10 mouse cellular contexts compared by ENCODE assay signal in the genomic region with DNA sequence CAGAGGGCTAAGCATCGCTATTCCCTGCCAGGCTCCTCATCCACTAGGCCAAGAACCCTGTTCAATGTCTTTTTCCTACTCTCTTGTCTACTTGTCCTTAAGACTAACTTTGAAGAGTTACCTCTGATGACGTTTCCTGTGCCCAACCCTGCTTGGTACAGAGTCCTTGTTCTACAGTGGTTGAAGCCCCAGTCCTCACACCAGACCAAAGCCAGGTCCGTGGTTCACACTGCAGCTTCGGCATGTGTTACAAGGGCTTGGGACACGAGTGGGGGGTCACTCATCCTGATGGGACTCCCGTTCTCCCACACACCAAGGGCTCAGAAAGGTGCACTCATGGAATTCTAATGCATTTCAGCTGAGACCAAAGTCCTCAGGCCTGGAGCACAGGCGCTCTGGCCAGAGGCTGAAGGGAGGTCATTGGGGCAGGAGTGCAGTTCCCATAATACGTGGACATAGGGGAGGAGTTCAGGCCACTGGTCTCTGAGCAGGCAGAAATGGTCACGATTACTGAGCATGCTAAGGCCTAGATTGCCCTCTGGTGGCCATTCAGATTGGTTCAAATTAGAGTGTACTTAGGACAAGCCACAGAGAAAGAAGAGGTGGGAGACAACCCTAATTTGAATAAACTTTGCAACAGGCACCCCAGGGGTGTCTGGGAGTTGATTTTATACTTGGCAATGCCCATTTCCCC.
DNase-seq lines count a peak whose midpoint lies in the region; ATAC-seq lines count a peak whose summit lies in the region.
"Had no signal": no experiment of that assay in that cellular context is flagged by ENCODE, and none has a peak within 500 bp of the region (broad histone marks: within the 10 kb centered on the region; RNA-seq: fewer than 3 reads in every experiment).

No protein-coding gene starts in this region.

- H3K4me1 ChIP-seq in midbrain, embryonic 15.5 days = peaks cover 4% of the 10 kb centered on the region; the same call in 1 of the 2 replicates
- H3K4me1 ChIP-seq in midbrain, embryonic 13.5 days (replicated peaks) = peaks cover 5% of the 10 kb centered on the region; the same call in 1 of the 2 replicates
- no peaks in the 10 kb centered on the region for H3K4me1 ChIP-seq in liver, embryonic 15.5 days (replicated peaks)
- H3K4me1 ChIP-seq: heart, embryonic 15.5 days had no signal

- H3K9ac ChIP-seq in midbrain, embryonic 15.5 days = no peak overlapping the region
- H3K9ac ChIP-seq in midbrain, embryonic 13.5 days (replicated peaks) = no peak overlapping the region
- H3K9ac ChIP-seq in liver, embryonic 15.5 days = no peak overlapping the region
- H3K9ac ChIP-seq: heart, embryonic 15.5 days had no signal

- H3K4me3 ChIP-seq in midbrain, embryonic 15.5 days = no peak overlapping the region
- no peak overlapping the region for H3K4me3 ChIP-seq in midbrain, embryonic 13.5 days (replicated peaks)
- H3K4me3 ChIP-seq in liver, embryonic 15.5 days (replicated peaks) = no peak overlapping the region
- H3K4me3 ChIP-seq: heart, embryonic 15.5 days; myocyte had no signal

- H3K27ac ChIP-seq in midbrain, embryonic 15.5 days = no peak overlapping the region
- H3K27ac ChIP-seq in midbrain, embryonic 13.5 days = no peak overlapping the region
- no peak overlapping the region for H3K27ac ChIP-seq in liver, embryonic 15.5 days (replicated peaks)
- H3K27ac ChIP-seq: heart, embryonic 15.5 days had no signal

- peak; percentile 31 for DNase-seq in cerebellum, adult 9-10 months
- no peak for DNase-seq in cerebellum, adult 11 months
- peak; percentile 24 for DNase-seq in embryo, embryonic 9.5 days (ENCODE audit: extremely low spot score)
- no peak for DNase-seq in Muller cell, postnatal 12 days (ENCODE audit: inconsistent ontology term)
- no peak for DNase-seq in ovary, postnatal 36 days (ENCODE audit: low spot score)

- no peaks in the 10 kb centered on the region for H3K36me3 ChIP-seq in midbrain, embryonic 15.5 days (replicated peaks)
- no peaks in the 10 kb centered on the region for H3K36me3 ChIP-seq in midbrain, embryonic 13.5 days
- no peaks in the 10 kb centered on the region for H3K36me3 ChIP-seq in liver, embryonic 15.5 days (replicated peaks)
- H3K36me3 ChIP-seq: heart, embryonic 15.5 days had no signal

- no peaks in the 10 kb centered on the region for H3K27me3 ChIP-seq in midbrain, embryonic 15.5 days (replicated peaks)
- no peaks in the 10 kb centered on the region for H3K27me3 ChIP-seq in midbrain, embryonic 13.5 days
- H3K27me3 ChIP-seq in liver, embryonic 15.5 days = no peaks in the 10 kb centered on the region
- H3K27me3 ChIP-seq: heart, embryonic 15.5 days had no signal

- peak; percentile 27; the same call in 1 of the 2 replicates for ATAC-seq in midbrain, embryonic 15.5 days (replicated peaks)
- ATAC-seq in midbrain, embryonic 13.5 days = no peak
- peak; percentile 77 for ATAC-seq in liver, embryonic 15.5 days (ENCODE audit: insufficient read depth)

- no peaks in the 10 kb centered on the region for H3K9me3 ChIP-seq in midbrain, embryonic 15.5 days
- H3K9me3 ChIP-seq in midbrain, embryonic 13.5 days = no peaks in the 10 kb centered on the region
- no peaks in the 10 kb centered on the region for H3K9me3 ChIP-seq in liver, embryonic 15.5 days (replicated peaks)
- H3K9me3 ChIP-seq: heart, embryonic 15.5 days had no signal

- no peak overlapping the region for H3K4me2 ChIP-seq in midbrain, embryonic 15.5 days
- no peak overlapping the region for H3K4me2 ChIP-seq in midbrain, embryonic 13.5 days (replicated peaks)
- H3K4me2 ChIP-seq in liver, embryonic 15.5 days = no peak overlapping the region
- H3K4me2 ChIP-seq: heart, embryonic 15.5 days had no signal

- WGBS in midbrain, embryonic 15.5 days = 81% methylated on average over 9 of the region's 9 CpGs
- WGBS in midbrain, embryonic 13.5 days = 87% methylated on average over 9 of the region's 9 CpGs
- WGBS in liver, embryonic 15.5 days (ENCODE audit: insufficient replicate concordance) = 56% methylated on average over 9 of the region's 9 CpGs

Comparison
In these comparisons a context has a peak if more than half of its experiments do, and no peak if none do; other contexts are left out.
1. DNase-seq: peak in cerebellum, adult 9-10 months (single experiment) and embryo, embryonic 9.5 days (single experiment); none in cerebellum, adult 11 months (single experiment), Muller cell, postnatal 12 days (single experiment) and ovary, postnatal 36 days (single experiment).